Mouse (Mus musculus): Measurements from ENCODE around the gene Adh7.

Adh7 gene

GRCm38 (mm10) chr3:138224363-138224954 is 6.9 kb downstream of the Adh7 start:
- DNase-seq (ENCODE audit: low read depth, low spot score): no peak

GRCm38 (mm10) chr3:138225331-138225730 is 7.8 kb downstream of the Adh7 start:
- DNase-seq (ENCODE audit: low read depth, low spot score): peak; percentile 22

- DNase-seq (ENCODE audit: low read depth, low spot score): no peak
Measured at GRCm38 (mm10) chr3:138225853-138226252, 8.3 kb downstream of the Adh7 start.

GRCm38 (mm10) chr3:138226476-138226875 is 8.9 kb downstream of the Adh7 start:
- no peak for DNase-seq (ENCODE audit: low read depth, low spot score)

DNA sequence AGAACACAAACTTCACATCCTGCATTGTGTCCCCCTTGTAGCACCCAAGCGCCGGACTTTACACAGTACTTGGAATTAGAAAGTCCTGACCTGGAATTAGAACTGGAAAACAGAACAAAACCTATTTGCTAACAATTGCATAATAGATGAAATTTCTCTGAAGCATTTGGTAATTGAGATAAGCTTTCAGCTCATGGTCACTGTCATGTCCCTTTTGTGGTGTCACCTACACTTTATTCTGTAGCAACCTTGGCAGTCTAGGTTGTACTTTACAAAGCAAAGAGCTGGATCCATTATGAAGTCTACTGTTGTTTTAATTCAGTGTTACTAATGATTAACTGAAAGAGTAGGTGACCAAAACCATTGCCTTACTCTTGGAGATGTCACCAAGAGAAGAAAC is 9.5 kb downstream of the Adh7 start:
- DNase-seq (ENCODE audit: low read depth, low spot score): no peak

- DNase-seq (ENCODE audit: low read depth, low spot score): no peak
Measured at GRCm38 (mm10) chr3:138227782-138228181, 10.2 kb downstream of the Adh7 start.

GRCm38 (mm10) chr3:138229448-138229847 is 11.9 kb downstream of the Adh7 start:
- DNase-seq (ENCODE audit: low read depth, low spot score): no peak

- DNase-seq (ENCODE audit: low read depth, low spot score): no peak
Measured at GRCm38 (mm10) chr3:138230266-138230665, 12.7 kb downstream of the Adh7 start.

GRCm38 (mm10) chr3:138231531-138231930 is 14.0 kb downstream of the Adh7 start:
- no peak for DNase-seq (ENCODE audit: low read depth, low spot score)

DNA sequence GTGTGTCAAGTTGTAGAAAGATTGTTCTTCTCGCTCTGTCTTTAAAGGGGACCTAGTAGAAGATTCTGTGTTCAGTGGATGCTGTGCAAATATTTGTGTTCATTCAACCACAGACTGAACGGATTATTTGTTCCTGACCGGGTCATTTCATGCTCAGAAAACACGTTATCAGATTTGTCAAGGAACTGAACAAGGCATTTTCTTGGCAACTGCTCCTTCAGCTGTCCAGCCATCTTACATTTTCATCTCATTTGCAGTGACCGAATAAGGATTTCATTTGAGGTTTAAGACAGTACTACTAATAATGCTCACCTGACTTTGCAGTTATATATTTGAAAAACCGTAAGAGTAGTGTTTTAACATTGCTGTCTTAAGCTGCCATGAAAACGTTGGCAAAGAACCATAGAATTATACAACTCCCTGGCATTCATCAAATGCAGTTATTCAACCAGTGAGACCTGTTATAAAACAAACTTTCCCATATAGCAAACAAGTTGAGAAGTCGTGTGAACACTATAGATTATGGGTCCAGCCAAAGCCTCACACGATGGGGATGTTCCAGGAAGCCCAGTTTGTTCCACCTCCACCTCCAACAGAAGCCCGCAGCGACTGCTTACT is 19.1 kb downstream of the Adh7 start:
- DNase-seq (ENCODE audit: low read depth, low spot score): no peak

DNA sequence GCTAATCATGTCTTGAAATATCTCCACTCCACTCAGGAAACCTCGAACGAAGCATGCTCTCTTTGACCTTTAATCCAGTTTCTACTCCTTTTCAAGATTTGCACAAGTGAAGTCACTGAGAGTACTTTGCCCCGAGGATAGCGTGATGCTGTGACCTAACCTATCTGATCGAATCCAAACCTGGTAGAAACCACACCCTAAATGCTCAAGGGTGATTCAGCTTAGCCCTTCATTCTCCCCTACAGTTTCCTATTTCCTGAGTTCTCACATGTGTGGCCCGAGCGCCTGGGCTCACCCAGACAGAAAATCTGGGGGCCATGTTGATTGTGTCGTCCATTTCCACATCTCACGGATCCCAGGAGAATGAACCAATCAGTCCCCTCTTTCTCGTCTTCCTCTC is 20.5 kb downstream of the Adh7 start:
- DNase-seq (ENCODE audit: low read depth, low spot score): no peak

GRCm38 (mm10) chr3:138239461-138239860 is 21.9 kb downstream of the Adh7 start:
- DNase-seq (ENCODE audit: low read depth, low spot score): no peak

DNA sequence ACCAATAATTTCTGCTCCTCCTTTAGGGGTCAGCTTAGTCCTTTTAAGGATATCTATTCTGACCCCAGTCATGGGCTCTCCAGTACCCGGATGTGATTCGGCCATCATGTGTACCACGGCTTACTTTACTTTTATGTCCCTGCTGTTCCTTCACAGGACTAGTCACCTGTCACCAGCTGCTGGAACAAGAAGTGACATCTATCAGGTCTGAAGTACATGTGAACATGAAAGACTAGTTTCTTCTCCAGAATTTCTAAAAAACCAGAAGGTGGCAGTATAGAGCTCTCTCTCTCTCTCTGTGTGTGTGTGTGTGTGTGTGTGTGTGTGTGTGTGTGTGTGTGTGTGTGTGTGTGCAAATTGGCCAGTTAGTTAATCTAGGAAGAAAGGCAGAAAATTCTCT is 22.9 kb downstream of the Adh7 start:
- DNase-seq (ENCODE audit: low read depth, low spot score): peak; percentile 52

- no peak for DNase-seq (ENCODE audit: low read depth, low spot score)
Measured at GRCm38 (mm10) chr3:138240942-138241341, 23.4 kb downstream of the Adh7 start.

DNA sequence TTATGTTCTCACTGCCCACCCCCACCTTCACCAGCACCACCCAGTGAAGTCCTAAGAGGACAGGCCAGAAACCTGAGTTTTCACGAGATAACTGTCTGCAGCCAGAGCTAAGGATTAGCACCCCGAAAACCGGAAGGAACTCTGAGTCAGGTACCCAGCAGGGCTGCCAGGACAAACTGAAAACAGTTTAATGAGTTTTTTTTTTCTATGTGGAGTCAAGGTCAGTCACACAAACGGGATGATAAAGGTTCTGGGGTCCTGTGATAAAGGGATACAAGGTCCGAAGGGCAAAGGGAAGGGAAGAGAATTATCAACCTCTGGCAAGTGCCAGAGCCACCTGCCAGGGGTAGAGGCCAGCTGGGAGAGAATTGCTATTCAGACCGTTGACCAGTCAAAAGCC is 23.8 kb downstream of the Adh7 start:
- no peak for DNase-seq (ENCODE audit: low read depth, low spot score)

DNA sequence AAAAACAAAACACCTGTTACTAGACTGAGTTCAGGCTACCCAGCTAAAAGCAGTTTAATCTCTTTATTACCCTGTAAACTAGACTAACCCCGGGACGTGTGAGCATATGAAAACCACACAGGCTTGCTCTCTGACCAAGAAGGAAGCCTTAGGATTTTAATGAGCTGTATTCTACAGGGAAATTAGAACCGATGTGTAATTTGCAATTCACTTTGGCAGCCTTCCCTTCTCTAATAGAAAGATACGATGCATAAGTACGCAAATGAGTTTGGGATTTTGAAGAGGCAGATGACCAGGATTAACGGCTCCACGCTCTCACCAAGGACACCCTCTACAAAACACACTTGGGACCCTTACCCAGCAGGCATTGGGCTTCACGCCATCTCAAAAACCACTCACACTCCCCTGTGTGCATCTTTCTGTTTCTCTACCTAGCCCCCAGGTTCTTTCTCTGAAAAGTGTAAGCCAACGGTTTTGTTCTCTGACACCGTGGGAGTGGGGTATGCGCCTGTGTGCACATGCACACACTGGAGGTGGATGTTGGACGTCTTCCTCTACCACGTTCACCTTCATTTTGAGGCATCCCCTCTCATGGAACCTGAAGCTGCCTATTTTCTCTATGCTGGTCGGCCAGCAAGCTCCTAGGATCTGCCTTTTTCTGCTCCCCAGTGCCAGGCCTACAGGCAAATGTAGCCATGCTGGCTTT is 24.6 kb downstream of the Adh7 start:
- no peak for DNase-seq (ENCODE audit: low read depth, low spot score)

DNA sequence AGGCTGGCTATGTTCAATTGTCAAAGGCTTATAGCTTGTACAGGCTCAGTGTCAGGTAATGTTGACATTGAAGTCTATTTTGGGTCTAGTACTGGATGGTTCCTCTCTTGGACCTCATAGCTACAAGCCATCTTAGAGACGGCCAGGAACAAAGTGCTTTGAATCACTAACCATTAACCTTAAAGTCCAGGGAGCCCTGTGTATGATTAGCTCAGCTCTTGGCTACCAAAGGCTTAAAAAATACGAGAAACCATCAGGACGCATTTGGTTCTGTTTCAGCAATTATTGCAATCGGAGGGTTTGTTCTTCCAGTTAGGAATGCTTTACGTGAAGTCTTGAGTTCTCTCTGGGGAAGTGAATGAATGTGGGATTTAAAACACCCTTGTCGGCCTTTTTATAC is 25.4 kb downstream of the Adh7 start:
- no peak for DNase-seq (ENCODE audit: low read depth, low spot score)

DNA sequence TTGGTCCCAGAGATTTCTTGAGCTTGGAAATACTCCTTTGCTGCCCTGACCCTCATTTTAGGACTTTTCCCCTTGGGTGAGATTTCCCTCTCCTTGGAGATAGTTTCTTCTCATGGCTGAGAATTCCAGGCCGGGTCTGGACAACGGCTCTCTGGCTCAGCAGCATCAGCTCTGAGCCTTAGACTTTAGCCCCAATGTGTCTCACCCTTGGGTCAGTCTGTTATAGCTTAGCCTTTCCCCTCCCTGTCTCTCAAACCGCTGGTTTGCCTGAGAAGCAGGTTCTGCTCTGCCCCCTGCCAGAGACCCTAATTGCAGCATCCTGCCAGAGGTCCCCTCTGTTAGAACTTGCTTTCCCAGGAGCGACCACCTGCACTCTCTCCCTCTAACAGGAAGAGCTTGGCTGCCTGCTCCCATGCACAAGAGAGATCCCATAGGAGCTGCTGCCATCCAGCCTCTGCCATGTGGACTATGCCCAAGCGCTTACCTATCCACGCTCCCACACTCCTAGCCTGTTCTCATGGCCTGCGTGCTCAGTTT is 26.8 kb downstream of the Adh7 start:
- no peak for DNase-seq (ENCODE audit: low read depth, low spot score)

DNA sequence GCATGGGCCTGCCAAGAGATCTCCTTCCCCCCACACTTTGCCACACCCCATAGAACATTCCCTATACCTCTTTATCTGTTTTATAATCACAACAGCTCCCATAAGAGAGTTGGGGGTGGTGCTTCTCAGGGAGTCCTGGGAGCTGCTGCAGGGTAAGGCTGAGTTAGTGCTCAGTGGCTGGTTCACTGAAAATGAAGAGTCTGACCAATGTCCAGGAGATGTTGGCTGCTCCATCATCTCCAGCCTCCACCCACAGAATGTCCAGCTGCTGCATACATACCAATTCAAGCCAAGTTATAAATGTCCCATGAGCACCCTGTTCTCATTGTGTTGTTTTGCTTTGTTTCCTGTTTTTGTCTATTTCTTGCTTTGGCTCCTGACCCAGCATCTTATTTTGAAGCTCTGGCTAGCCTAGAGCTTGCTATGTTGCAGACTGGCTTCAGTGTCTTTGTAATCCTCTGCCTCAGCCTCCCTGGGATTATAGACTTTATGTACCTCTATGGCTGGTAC is 29.0 kb downstream of the Adh7 start:
- no peak for DNase-seq (ENCODE audit: low read depth, low spot score)

DNA sequence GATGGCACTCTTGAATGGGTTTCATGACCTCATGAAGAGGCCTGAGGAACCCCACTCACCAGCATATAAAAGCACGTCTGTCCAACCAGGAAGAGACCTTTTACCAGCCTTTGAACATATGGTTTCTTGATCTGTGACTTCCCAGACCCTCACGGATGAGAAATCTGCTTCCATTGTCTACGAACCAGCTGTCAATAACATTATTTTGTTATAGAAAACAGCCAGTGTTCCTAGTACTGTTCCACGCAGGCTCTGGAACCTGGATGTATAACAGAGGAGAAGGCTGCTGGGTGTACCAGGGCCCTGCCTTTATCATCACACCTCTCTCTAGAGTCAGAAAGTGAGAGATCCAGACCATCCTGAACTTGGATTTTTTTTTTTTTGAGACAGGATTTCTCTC is 29.7 kb downstream of the Adh7 start:
- DNase-seq (ENCODE audit: low read depth, low spot score): no peak

DNA sequence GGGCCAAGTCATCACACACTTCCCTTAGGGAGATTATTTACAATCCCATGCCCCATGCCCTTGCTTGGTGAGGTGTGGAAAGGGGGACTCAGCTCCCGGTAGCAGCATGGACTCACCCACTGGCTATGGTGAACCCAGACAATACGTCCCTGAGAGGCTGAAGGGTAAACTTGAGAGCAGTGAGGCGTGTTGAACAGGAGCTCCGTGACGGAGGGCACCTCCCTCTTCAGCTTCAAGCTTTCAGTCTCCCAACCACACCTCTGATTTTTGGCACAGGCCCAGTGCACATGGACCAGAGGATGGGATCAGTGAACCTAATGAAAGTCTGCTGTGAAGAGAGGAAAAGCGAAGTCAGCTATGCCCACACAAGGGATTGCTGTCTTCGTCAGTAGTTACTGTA is 30.5 kb downstream of the Adh7 start:
- DNase-seq (ENCODE audit: low read depth, low spot score): no peak

GRCm38 (mm10) chr3:138248746-138249145 is 31.2 kb downstream of the Adh7 start:
- DNase-seq (ENCODE audit: low read depth, low spot score): no peak

- no peak for DNase-seq (ENCODE audit: low read depth, low spot score)
Measured at GRCm38 (mm10) chr3:138251156-138251555, 33.6 kb downstream of the Adh7 start.

Measured in 3T3-L1 (cell line).